Mouse (Mus musculus): Measurements from ENCODE around the gene Gzme.
"Not testable (repeated sequence)": the region's sequence is repeated elsewhere in the genome, so short reads cannot be mapped to it uniquely, and the experiment has no call there.

The Gzme gene

DNA sequence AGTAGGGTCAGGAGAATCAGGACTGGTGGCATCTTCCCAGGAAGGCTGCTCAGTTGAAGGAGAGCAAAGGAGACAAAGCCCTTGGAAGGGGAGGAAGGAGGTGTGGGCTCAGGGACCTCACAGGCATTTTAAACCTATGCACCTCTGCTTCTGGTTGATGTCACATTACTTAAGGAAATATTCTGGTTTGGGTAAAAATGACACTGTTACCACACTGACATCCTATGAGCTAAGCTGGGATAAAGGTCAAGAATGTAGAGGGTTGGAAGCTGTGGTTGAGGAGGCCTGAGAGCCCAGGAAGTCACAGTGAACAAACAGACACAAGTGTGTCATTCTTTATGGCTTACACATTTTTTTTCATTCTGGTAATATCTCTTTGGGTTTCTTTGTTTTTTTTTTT lies at the start of gene Gzme:
TSS of gene Gzme (minus strand) at position 101 of the 400 bp plus-strand sequence.
- DNase-seq: no peak

DNA sequence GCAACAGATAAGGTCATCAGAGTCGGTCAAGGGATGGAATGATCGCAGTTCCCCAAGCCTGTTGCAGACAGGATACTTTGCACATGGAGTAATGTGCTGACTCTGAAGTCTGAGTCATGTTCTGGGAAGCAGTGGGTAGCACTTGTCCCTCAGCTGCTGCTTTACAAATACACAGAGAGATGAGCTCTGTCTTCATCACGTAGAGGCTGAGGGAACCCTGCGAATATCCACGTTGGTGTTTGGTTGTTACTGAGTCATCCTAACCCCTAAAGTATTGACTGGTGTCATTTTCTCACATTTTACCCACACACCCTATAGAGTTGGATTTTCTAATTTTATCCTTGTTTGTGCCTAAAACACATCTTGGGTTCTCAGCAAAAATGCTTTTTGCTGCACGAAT lies 47.6 kb upstream of the Gzme start:
- no peak for DNase-seq

DNA sequence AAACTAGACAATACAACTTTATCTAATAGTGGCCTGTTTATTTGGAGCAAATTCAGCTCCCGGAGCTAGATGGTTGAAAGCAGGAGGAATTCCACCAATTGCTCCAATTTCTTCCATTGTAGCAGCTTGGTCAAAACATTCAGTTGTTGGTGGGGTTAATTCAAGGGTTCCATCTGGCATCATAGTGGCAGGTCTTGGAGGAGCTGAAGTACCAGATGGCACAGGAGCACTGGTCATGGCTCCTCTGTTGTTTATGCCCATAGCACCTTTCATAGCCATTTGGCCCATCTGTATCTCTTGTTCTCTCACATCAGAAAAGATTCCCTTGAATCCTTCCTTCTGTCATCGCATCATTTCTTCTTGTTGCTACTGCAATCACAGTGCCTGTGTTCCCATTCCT lies 41.7 kb upstream of the Gzme start:
- no peak for DNase-seq

DNA sequence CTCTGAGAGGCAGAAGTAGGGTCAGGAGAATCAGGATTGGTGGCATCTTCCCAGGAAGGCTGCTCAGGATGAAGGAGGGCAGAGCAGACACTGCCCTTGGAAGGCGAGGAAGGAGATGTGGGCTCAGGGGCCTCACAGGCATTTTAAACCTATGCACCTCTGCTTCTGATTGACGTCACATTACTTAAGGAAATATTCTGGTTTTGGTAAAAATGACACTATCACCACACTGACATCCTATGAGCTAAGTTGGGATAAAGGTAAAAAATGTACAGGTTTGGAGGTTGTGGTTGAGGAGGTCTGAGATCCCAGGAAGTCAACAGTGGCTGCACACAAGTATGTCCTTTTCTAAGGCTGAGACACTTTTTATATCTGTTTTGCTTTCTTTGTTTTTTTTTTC lies 39.1 kb upstream of the Gzme start, which contains the start of gene Gzmg:
TSS of gene Gzmg (minus strand) at position 101 of the 400 bp plus-strand sequence.
- DNase-seq: not testable (repeated sequence)

DNA sequence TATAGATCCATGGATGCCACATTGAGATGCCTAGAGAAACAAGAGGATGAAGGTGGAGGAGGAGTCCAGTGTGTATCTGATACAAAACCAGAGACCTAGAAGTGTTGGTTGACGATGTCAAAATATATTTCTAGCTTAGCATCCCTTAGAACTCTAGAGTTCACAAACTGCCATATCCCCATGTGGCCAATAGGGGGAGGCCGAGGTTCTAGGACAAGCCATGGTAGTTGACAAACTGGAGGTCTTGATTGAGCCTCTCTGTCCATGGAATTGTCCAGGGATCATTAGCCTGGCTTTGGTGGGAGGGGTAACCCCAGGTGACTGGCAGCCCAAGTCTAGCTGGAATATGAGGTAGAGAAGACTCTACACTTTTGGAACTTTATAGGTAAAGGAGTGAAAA lies 34.9 kb upstream of the Gzme start:
- DNase-seq: no peak

DNA sequence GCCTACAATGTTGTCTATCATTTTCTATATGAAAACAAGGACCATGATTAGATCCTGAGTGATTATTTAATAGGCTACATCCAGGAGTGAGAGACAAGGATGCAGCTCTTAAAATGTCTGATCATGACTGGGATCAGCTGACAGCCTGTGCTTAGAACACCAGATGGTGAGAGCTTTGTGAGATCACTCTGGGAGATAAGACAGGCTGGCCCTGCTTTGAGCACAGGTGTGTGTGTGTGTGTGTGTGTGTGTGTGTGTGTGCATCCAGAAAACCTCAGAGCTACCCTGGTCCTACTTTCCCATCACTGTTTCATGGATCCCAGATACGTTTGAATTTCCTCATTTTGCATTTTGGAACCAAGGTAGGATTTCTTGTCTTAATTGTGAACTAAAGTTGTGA lies 13.2 kb upstream of the Gzme start:
- not testable (repeated sequence) for DNase-seq

DNA sequence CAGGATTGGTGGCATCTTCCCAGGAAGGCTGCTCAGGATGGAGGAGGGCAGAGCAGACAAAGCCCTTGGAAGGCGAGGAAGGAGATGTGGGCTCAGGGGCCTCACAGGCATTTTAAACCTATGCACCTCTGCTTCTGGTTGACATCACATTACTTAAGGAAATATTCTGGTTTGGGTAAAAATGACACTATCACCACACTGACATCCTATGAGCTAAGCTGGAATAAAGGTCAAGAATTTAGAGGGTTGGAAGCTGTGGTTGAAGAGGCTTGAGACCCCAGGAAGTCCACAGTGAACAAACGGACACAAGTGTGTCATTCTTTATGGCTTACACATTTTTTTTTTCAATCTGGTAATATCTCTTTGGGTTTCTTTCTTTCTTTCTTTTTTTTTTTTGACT lies 12.1 kb upstream of the Gzme start, which contains the start of gene Gzmd:
TSS of gene Gzmd (minus strand) at position 101 of the 400 bp plus-strand sequence.
- not testable (repeated sequence) for DNase-seq

DNA sequence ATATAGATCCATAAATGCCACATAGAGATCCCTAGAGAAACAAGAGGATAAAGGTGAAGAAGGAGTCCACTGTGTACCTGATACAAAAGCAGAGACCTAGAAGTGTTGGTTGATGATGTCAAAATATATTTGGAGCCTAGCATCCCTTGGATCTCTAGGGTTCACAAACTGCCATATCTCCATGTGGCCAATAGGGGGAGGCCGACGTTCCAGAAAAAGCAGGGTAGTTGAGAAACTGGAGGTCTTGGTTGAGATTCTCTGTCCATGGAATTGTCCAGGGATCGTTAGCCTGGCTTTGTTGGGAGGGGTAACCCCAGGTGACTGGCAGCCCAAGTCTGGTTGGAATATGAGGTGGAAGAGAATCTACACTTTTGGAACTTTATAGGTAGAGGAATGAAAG lies 7.9 kb upstream of the Gzme start:
- no peak for DNase-seq

DNA sequence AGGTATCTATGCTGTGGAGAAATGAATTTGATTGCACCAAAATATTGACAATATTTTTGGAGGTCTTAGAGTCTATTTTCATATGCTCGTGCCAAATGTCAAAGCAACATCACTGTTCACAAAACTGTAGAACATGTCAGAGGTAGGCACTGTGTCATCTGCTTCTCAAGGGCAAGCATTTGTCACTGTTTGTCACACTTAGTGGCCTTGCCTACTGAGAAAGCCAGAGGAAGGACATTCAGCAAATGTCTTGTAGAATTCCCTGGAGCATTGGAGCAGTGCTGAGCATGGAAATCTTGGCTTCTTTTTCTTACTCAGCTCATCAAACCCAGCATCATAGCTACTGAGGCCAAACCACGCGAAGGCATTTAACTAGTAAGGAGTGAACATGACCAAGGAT lies 3.1 kb upstream of the Gzme start:
- DNase-seq: no peak

DNA sequence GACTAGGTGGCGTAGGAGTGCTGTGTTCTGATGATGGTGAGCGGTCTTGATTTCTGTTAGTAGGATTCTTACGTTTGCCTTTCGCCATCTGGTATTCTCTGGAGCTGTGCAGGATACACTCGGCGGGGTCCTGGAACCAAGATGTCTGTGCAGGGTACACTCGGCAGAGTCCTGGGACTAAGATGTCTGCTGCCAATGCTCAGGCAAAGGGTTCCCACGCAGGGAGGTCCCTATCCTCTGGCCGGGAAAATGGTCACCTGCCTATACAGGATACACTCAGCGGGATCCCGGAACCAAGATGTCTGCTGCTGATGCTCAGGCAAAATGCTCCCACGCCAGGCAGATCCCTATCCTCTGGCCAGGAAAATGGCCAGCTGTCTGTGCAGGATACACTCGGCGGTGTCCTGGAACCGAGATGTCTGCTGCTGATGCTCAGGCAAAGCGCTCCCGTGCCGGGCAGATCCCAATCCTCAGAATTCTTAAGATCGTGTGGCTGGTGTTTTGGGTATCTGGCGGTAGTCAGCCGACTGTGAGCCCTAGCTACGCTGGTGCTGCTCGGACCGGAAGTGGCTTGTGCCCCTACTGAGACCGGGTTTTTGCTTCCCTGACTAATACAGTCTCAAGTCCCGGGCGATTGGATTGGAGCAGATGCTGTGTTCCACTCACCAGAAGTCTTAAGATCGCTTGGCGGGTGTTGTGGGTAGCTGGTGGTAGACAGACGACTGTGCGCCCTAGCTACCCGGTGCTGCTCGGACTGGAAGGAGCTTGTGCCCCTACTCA lies 4.7 kb downstream of the Gzme start:
- DNase-seq: not testable (repeated sequence)

DNA sequence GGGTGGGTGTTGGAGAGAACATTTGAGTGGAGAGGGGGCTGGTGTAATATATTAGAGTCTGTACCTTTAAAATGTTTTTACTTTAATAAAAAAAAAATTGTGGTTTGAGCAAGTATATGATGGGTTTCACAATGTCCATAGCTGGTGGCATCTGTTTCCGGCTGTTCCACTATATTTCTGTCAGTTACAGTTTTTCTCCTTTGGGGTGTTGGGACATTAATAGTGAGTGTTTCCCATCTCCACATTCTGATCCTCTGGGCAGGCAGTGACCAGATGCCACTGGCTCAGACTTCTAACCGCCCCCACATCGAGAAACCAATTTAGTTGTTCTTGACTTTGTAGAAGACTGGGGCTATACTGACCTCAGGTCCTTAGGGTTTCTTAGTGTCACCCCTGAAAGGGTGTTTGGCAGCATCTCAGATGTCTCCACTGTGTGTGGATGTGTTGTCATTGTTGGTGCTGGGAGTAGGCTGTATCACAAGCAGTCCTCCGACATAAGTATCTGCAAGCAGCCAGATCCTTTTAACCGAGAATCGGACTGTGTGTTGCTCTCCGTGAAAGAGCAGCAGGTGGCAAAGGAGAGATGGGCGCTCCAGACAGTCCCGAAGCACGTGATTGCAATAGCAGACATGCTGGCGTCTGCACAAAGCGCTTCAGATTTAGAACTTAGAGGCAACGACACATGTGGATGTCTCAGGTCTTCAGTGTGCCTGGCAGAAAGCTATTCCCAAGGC lies 14.8 kb downstream of the Gzme start:
- DNase-seq: no peak

DNA sequence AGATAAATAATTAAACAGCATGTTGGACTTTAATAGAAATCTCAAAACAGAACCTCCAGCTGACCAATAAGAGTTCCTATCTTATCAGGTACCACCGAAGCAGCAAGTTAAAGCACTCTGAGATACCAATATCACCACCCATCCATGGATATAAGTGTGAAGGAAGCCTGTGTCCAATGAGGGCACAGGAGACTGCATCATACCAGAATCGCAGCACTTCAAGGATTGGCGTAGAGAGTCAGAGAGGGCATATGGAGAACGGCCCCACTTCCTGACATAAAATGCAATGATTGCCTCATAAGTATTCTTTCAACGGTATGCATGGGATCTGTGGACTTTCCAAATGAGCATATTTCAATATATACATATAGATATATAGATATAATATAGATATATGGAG lies 15.4 kb downstream of the Gzme start:
- no peak for DNase-seq

DNA sequence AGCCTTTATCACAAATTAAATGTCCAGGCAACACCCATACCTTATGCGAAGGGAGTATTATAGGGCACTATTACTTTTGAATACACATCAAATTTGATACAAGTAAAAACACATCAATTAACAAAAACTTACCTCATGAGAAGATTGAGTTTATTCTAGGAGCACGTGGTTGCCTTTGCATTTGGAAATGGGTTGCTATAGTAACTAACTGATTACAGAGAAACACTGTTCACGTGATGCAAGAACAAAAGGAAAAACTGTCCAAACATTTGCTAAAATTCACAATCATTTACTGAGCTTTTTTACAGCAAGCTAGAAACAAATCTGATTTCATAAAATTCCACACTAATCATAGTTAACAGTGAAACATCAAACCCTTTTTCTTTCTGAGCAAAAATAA lies 17.0 kb downstream of the Gzme start:
- DNase-seq: no peak

DNA sequence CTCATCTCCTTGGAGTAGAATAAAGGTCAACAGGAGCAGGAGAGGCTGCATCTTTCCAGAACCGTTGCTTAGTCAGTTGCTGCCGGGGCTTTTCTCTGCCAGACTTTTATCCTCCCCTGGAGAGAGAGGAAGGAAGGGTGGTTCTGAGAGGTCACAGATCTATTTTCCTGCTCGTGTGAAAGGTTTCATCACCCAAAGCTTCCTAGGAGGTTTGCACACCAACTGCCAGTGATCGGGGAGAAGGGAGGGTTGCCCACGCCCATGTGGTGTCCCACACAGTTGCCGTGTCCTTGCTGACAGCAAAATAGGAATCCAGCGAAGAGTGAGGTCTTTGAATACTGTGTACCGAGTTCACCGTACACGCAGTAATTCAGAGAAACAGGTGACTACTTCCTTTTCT lies 18.0 kb downstream of the Gzme start, which contains the start of gene Ctsg:
TSS of gene Ctsg (minus strand) at position 189 of the 400 bp plus-strand sequence.
- DNase-seq: no peak

DNA sequence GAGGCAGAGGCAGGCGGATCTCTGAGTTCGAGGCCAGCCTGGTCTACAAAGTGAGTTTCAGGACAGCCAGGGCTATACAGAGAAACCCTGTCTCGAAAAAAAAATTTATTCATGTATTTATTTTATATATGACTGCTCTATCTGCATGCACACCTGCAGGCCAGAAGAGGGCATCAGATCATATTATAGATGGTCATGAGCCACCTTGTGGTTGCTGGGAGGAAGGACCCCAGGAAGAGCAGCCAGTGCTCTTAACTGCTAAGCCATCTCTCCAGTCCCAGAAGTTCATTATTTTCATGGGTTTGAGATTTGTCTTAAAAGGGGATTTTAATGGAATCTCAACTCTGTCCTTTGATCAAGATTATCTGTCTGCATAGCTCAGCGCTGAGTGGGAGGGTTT lies 21.5 kb downstream of the Gzme start:
- peak; percentile 28 for DNase-seq

DNA sequence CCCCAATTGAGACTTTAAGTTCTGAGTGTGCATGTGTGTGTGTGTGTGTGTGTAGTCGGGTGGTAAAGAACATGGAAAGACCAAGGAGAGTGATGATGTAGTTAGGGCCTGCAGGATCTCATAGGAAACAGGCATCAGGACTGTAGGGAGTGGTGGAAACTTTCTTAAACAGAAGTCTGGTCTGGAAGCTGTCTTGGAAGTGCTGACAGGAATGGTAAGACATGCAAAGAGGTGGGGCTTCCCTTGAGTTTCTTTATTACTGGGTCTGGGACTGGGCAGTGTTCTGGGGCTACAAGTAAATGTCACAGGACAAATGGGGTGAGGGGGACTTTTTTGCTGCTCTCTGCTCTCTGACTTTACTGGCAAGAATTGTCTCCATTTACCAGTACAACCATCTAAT lies 22.8 kb downstream of the Gzme start:
- no peak for DNase-seq

DNA sequence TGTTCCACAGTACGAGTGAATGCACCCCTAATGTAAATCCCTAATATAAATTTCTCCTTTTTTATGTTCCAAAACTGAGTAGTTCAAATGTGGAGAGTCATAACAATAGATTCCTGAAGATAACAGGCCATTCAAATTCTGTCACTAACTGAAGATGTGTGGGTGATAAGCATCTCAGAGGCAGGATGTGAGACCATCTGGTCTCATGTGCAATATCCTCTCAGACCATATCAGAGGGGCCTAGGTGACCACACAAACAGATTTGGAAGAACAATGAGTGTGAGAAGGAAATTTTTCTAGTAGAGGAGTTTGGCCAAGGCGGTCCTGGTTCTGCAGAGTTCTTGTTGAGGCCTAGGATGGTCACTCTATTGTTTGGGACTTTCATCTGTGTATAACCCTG lies 27.1 kb downstream of the Gzme start:
- DNase-seq: no peak

DNA sequence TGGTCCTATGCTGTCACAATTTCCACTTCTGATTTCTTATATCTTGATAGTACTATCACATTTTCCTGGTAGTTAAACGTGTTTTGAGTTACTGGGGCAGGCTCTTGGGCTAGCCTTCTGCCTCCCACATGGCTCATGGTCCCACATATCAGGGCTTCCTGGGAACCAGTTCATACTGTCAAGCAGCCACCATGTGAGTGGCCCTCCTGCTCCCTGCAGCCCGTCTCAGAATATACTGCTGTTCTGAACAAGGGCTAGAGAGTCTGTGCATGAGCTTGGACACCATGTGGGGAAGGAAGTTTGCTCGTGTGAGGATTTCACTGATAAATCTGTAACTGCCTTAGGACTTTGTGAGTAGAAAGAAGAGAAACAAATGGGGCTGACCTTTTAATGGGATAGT lies 33.7 kb downstream of the Gzme start:
- no peak for DNase-seq

DNA sequence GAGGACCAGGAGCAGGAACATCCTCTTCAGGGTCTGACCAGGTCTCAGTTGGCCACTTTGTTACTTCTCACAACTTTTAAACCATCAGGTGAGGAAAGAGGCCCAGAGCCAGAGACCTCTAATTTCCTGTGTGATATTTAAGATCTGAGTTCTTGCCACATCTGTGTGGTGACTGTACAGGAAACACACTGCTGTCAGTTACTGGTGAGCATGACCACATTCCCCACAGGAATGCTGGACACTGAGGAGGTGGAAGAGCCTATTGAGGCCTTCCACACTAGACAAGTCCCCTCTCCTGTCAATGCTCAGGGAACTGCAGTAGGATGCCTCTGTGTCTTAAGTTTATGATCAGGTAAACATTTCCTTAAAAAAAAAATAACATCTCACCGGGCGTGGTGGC lies 35.3 kb downstream of the Gzme start, which contains the start of gene Mcpt8:
TSS of gene Mcpt8 (minus strand) at position 107 of the 400 bp plus-strand sequence.
- no peak for DNase-seq

DNA sequence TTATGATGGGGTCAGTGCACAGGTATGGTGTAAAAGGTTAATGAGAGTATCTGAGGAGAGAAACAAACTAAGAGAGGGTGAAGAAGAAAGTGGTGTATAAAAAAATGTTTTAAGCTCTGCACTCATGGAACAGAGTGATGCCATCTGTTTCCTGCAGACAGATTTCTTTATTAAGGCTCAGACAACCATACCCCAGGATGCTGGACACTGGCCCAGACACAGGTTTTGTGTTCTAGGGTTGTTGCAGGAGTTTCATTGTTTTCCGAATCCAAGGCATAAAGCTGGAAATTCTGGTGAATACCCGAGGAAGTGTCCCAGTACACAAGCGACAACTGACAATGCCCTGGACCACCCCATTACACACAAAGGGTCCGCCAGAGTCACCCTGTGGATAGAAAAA lies 38.4 kb downstream of the Gzme start:
- no peak for DNase-seq

Measured in lung, postnatal 36 days (tissue).